Mouse (Mus musculus) forebrain, postnatal 0 days (tissue): ENCODE data around the gene Hist1h2bf. TPM values are rescaled to one million over a fixed set of nuclear protein-coding genes. Genes with fewer than 3 reads are reported as not detected.

Experiments used
- ATAC-seq: fragments of 200-750 bp; cut with Nextera tagmentation; 2 replicates; pipeline ENCODE4 v1.8.0; 2017; ENCODE audit warnings: mild to moderate bottlenecking, moderate library complexity
- DNase-seq: peaks from one replicate; pipeline ENCODE4 v3.0.0-alpha.2; 2015
- H3K27ac ChIP-seq: fragments of 300-500 bp; sonication (generic); 2 replicates; pipeline ENCODE4 v1.5.1; 2014; ENCODE audit warnings: low read depth, mild to moderate bottlenecking, antibody characterized with exemption, low read length, moderate library complexity, mixed read lengths
- H3K27me3 ChIP-seq: fragments of 300-500 bp; sonication (generic); 2 replicates; pipeline ENCODE4 v1.6.1; 2014; ENCODE audit warnings: mild to moderate bottlenecking, low read length, mixed read lengths; ENCODE audit not compliant: insufficient read depth
- H3K36me3 ChIP-seq: fragments of 300-500 bp; sonication (generic); 2 replicates; pipeline ENCODE4 v1.6.1; 2014; ENCODE audit warnings: mild to moderate bottlenecking, moderate library complexity; ENCODE audit not compliant: insufficient read depth
- H3K4me1 ChIP-seq: fragments of 300-500 bp; sonication (generic); 2 replicates; pipeline ENCODE4 v1.6.1; 2014; ENCODE audit warnings: antibody characterized with exemption; ENCODE audit not compliant: insufficient read depth
- H3K4me2 ChIP-seq: fragments of 300-500 bp; sonication (generic); 2 replicates; pipeline ENCODE4 v1.6.1; 2014; ENCODE audit warnings: low read depth, mild to moderate bottlenecking, moderate library complexity
- H3K4me3 ChIP-seq: fragments of 300-500 bp; sonication (generic); 2 replicates; pipeline ENCODE4 v1.5.1; 2014; ENCODE audit warnings: low read depth, low read length, mixed read lengths
- H3K9ac ChIP-seq: fragments of 300-500 bp; sonication (generic); 2 replicates; pipeline ENCODE4 v1.6.1; 2014; ENCODE audit warnings: mild to moderate bottlenecking
- H3K9me3 ChIP-seq: fragments of 300-500 bp; sonication (generic); 2 replicates; pipeline ENCODE4 v1.6.1; 2016; ENCODE audit warnings: low read length
- CTCF ChIP-seq: sonication (generic); IDR thresholded peaks from 2 replicates; pipeline ENCODE4 v1.5.1; 2016; ENCODE audit warnings: antibody characterized with exemption, control low read depth, low read depth
- WGBS: fragments of 180-500 bp; shearing (Covaris S2); extraction: QIAGEN DNeasy Blood & Tissue Kit; methylation state at CpG from one replicate; pipeline ENCODE4 v1.1.7; 2014; 5-methylcytosine and 5-hydroxymethylcytosine counted together
- polyA plus RNA-seq: library from polyadenylated mRNA; unstranded; fragments of >200 nt; fragmentation: Nextera tagmentation; extraction: Ambion mirVana; gene quantifications from 2 replicates; pipeline ENCODE4 v1.2.1, GENCODE M21; 2015
- total RNA-seq: library from RNA; depleted of rRNA; stranded (reverse); fragments of >200 nt; gene quantifications from 2 replicates; pipeline ENCODE4 v1.2.3, GENCODE M21; 2014

Gene Hist1h2bf
- total and polyA plus RNA-seq, 2 experiments from 2014 or later: 289 TPM; not detected in 1

DNA sequence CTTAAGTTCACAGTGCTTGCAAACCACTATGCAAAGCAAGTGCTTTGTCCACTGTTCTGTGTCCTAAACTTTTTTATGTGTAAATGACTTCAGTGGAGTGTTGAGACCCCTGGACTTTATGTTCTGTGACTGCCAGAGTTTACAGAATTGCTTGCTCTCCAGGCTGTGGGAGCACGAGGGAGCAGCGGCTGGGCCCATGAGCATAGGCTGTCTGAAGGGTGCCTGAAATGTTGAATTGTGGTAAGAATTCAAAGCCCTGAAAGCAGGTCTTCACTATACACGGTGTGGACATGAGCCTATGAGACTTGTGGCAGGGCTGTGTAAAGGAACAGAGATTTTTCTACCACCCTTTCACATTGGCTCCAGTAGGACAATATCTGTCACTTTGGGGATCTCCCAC, 37.6 kb upstream of the Hist1h2bf start:
- Histone ChIP-seq H3K27ac (no peak overlapping the region), H3K9me3 (no peaks in the 10 kb centered on the region), H3K4me1 (no peaks in the 10 kb centered on the region), H3K27me3 (no peaks in the 10 kb centered on the region), H3K4me2 (no peak overlapping the region), H3K36me3 (no peaks in the 10 kb centered on the region), H3K9ac (no peak overlapping the region), H3K4me3 (no peak overlapping the region)
- ATAC-seq (no peak), DNase-seq (no peak)
- 83% methylated on average over 3 of the region's 3 CpGs for WGBS
- TF ChIP-seq CTCF: no peak

DNA sequence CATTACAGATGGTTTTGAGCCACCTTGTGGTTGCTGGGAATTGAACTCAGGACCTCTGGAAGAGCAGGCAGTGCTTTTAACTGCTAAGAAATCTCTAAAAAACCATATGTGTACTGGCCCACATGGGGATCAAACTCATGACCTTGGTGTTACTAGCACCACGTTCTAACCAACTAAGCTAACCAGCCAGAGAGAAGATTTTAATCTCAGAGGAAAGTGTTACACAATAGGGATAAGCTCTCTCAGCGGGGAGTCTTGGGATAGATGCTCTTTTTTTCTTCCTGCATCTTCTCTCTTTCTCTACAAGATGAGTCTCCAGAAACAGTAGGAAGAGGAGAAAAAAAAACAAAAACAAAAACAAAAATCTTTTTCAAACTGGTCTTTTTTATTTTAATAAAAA, 36.4 kb upstream of the Hist1h2bf start:
- ATAC-seq (no peak), DNase-seq (no peak)
- H3K9ac ChIP-seq: no peak overlapping the region
- no peak for TF ChIP-seq CTCF
- no peaks in the 10 kb centered on the region for H3K4me1 ChIP-seq
- no peaks in the 10 kb centered on the region for H3K9me3 ChIP-seq
- H3K27me3 ChIP-seq: no peaks in the 10 kb centered on the region
- H3K4me2 ChIP-seq: no peak overlapping the region
- no peaks in the 10 kb centered on the region for H3K36me3 ChIP-seq
- WGBS: 63% methylated on average over 2 of the region's 2 CpGs
- no peak overlapping the region for H3K27ac ChIP-seq
- H3K4me3 ChIP-seq: no peak overlapping the region

DNA sequence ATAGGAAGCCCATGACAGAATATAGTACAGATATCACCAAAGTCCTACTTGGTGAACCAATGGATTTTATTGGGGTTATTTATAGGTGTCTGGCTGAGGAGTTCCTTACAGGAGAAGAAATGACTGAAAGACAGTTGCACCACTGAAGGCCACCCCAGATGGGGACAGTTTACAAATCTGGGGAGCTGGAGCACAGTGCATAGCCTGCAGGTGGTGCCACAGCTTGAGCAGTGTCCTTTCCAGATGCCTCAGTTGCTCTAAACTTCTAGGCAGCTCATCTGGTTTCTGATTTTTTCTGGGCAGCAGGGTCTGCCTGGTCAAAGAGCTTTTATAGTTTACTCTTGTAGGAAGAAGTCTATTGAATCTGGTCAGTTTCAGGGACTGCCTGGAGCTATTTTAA, 35.8 kb upstream of the Hist1h2bf start:
- Histone ChIP-seq H3K36me3 (no peaks in the 10 kb centered on the region), H3K27me3 (no peaks in the 10 kb centered on the region), H3K4me3 (no peak overlapping the region), H3K4me2 (no peak overlapping the region), H3K27ac (no peak overlapping the region), H3K4me1 (no peaks in the 10 kb centered on the region), H3K9ac (no peak overlapping the region), H3K9me3 (no peaks in the 10 kb centered on the region)
- DNase-seq: no peak
- TF ChIP-seq CTCF: no peak
- no peak for ATAC-seq

DNA sequence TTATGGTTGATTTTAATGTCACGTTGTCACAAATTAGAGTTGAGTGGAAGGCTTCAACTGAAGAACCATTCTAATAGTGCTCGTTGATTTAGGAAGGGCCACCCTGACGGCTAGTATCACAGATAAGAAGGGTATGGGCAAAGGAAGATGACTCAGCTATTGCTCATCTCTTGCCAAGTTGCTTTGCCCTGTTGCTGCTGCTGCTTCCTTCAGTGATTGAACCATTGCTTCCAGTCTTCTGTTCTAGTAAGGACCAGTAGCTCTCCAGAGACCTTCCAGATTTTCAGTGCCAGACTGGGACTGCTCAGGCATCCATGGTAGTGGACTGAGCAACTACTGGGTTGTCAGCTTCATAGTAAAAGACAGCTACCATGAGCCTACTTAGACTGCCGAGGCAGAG, 35.2 kb upstream of the Hist1h2bf start:
- Histone ChIP-seq H3K9ac (no peak overlapping the region), H3K4me1 (no peaks in the 10 kb centered on the region), H3K36me3 (no peaks in the 10 kb centered on the region), H3K27me3 (no peaks in the 10 kb centered on the region), H3K9me3 (no peaks in the 10 kb centered on the region), H3K4me2 (no peak overlapping the region), H3K27ac (no peak overlapping the region), H3K4me3 (no peak overlapping the region)
- DNase-seq (no peak), ATAC-seq (no peak)
- no peak for TF ChIP-seq CTCF
- 93% methylated on average over 4 of the region's 4 CpGs for WGBS

DNA sequence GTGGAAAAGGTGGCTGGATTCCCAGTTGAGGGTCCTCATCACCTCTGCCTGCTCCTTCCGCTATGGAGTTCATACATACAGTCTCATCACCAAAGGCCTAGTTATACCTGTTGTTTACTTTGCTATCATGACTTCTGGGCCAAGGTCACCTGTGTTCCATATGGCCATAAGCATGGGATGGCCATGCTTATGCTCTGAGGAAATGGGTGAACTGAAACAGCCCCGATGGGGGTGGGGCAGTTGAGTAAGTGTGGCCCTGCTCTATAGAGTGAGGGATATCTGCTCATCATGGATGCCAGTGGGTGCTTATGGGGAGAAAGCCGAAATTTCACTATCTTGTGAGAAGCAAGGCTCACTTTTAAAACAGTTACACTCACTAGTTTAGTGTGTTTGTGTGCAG, 31.1 kb upstream of the Hist1h2bf start:
- Histone ChIP-seq H3K4me3 (no peak overlapping the region), H3K4me2 (no peak overlapping the region), H3K36me3 (no peaks in the 10 kb centered on the region), H3K27me3 (no peaks in the 10 kb centered on the region), H3K27ac (no peak overlapping the region), H3K9ac (no peak overlapping the region), H3K4me1 (no peaks in the 10 kb centered on the region), H3K9me3 (no peaks in the 10 kb centered on the region)
- 87% methylated on average over 3 of the region's 3 CpGs for WGBS
- no peak for TF ChIP-seq CTCF
- no peak for ATAC-seq
- no peak for DNase-seq

DNA sequence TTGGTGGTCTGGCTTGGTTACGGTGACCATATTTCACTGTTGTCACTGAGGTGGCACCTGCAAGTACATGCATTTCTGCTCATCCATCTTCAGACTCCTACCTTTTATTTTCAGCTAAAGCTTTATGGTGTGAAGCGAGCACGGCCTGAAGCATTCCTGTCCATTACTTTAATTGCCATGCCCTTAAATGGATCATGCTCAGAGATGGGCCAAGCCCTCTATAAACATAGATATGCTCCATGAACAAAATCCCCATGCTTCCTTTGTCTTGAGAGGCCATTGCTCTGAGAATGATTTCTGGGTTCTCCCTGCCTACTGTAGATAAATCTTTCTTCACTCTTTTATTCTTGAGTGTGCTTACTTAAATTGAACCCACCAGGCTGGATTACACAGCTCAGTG, 30.5 kb upstream of the Hist1h2bf start:
- no peak for ATAC-seq

DNA sequence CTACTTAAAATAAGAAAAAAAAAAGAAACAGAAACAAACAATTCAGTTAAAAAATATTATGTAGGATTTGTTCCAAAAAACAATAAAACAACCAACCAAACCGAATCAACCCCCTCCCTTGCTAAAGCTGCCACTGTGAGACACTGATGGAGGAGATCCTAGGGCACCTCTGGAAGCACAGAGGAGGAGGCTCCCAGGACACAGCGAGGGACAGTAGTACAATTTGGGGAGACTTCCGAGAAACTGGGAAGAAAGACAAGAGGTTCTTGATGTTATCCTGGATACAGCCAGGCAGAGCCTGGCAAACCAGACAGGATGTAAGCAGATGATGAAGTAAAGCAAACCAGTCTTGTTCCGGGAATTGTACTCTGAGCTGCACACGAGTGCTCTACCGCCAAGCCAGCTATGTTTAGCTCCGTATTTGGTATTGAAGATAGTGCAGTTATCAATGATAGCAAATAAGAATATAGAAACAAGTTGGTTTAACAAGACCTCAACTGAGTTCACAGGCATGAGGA, 29.2 kb upstream of the Hist1h2bf start:
- Histone ChIP-seq H3K27me3 (no peaks in the 10 kb centered on the region), H3K4me1 (no peaks in the 10 kb centered on the region), H3K4me2 (no peak overlapping the region), H3K4me3 (no peak overlapping the region), H3K9me3 (no peaks in the 10 kb centered on the region), H3K9ac (no peak overlapping the region), H3K27ac (no peak overlapping the region), H3K36me3 (no peaks in the 10 kb centered on the region)
- DNase-seq: no peak
- no peak for ATAC-seq
- TF ChIP-seq CTCF: no peak
- WGBS: 86% methylated on average over 7 of the region's 7 CpGs

More for the DNA sequence above, 30.5 kb upstream of the Hist1h2bf start:
- no peak overlapping the region for H3K27ac ChIP-seq
- H3K36me3 ChIP-seq: no peaks in the 10 kb centered on the region
- H3K9me3 ChIP-seq: no peaks in the 10 kb centered on the region
- H3K27me3 ChIP-seq: no peaks in the 10 kb centered on the region
- WGBS: 96% methylated on average over 3 of the region's 3 CpGs
- no peak overlapping the region for H3K4me2 ChIP-seq
- H3K9ac ChIP-seq: no peak overlapping the region
- no peak overlapping the region for H3K4me3 ChIP-seq
- H3K4me1 ChIP-seq: no peaks in the 10 kb centered on the region
- no peak for DNase-seq
- no peak for TF ChIP-seq CTCF

DNA sequence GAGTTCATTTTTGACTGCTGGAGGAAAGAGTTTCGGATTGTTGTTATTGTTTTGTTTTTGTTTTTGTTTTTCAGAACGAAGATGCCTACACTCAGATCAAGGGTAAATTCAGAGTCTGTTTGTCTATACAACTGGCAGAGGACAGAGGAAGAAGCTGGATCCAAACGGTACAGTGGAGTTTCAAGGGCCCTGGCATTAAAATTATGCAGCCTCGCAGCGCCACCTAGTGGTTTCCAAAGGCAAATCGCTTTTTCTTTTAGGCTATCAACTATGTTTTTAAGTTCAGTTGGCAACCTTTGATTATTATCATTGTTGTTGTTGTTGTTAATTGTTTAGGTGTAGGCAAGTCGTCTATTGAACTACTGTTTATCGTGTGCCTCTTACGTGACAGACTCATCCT, 24.0 kb upstream of the Hist1h2bf start:
- no peaks in the 10 kb centered on the region for H3K4me1 ChIP-seq
- peak; percentile 83 for TF ChIP-seq CTCF
- H3K9ac ChIP-seq: no peak overlapping the region
- peak; percentile 78 for DNase-seq
- no peak overlapping the region for H3K4me3 ChIP-seq
- ATAC-seq: no peak
- no peak overlapping the region for H3K4me2 ChIP-seq
- WGBS: 8% methylated on average over 9 of the region's 9 CpGs
- no peak overlapping the region for H3K27ac ChIP-seq
- H3K9me3 ChIP-seq: no peaks in the 10 kb centered on the region
- no peaks in the 10 kb centered on the region for H3K27me3 ChIP-seq
- H3K36me3 ChIP-seq: no peaks in the 10 kb centered on the region
